Mouse (Mus musculus) kidney, adult 2 months (tissue): ENCODE measurements around the gene Caln1.

Source experiments
- CTCF ChIP-seq: fragments of 200-500 bp; conservative IDR thresholded peaks from 2 replicates; pipeline ENCODE4 v1.5.1; 2011; ENCODE audit warnings: low read depth, mild to moderate bottlenecking, control low read depth, low read length, moderate library complexity, mixed read lengths; ENCODE audit not compliant: insufficient read depth, insufficient read length
- POLR2A ChIP-seq: fragments of 200-500 bp; IDR thresholded peaks from one replicate; pipeline ENCODE4 v1.6.1; 2011; ENCODE audit warnings: low read depth, low read length, control low read depth

DNA sequence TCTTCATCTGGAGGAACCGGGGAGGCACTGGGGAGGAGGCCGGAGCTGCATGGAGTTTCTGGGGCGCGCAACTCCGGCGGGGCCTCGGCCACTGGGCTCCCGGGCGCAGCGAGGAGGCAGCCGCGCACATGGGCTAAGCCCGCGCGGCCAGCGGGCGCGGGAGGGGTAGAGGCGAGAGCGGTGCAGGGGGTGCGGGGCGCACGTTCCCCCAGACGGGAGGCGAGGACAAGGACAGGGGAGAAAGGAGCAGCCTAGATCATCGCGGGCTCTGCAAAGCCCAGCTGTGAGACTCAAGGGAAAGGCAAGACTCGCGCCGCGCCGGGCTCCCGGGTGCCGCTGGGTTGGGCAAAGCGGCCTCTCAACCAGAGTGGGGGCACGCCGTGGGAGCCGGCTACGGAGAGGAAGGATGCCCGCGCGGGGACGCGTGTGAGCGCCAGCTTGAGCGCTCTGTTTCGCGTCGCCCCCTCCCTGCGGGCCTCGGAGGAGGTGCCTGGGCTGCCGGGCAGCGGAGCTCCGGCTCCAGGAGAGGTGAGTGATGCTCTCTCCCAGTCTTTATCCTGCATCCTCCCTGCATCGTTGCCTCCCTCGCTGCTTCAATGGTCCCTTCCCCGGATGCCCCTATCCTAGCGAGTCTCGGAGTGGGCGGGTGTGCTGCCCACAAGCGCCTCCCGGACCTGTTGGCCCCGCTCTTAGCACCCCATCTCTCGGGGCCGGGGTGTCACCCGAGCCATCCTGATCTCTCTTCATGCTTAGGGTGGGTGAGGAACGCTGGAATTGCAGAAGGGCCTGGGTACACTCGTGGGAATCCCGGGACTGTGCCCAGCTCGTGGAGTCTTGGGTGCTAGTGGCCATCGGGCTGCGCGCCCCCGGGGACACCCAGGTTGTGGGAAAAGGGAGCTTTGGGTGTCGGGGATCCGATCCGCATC is 79.9 kb downstream of the Caln1 start:
- TF ChIP-seq POLR2A, result no peak
- TF ChIP-seq CTCF, result no peak
